In genomic region chr6:124920318-124921085, GRCm38 (mm10) we compare ENCODE assay signal across 8 mouse cellular contexts. TPM values are rescaled to one million over a fixed set of nuclear protein-coding genes. Genes with fewer than 3 reads are reported as not detected.
DNase-seq lines count a peak whose midpoint lies in the region; ATAC-seq lines count a peak whose summit lies in the region.

No protein-coding gene starts in this region.

- H3K27me3 ChIP-seq in heart, embryonic 12.5 days (replicated peaks), result no peaks in the 10 kb centered on the region
- H3K27me3 ChIP-seq in hindbrain, embryonic 10.5 days (ENCODE audit: insufficient read depth, poor library complexity, severe bottlenecking), result no peaks in the 10 kb centered on the region

- H3K79me2 ChIP-seq in macrophage (ENCODE audit: inconsistent target), result peaks cover 16% of the 10 kb centered on the region

- no peak for DNase-seq in heart, adult 9 months (ENCODE audit: low spot score in 2 of 2)
- peak; percentile 37 for DNase-seq in NIH3T3 (ENCODE audit: low read depth)
- DNase-seq in hindbrain, embryonic 10.5 days (ENCODE audit: low spot score), result no peak
- no peak for DNase-seq in frontal cortex, postnatal 10 days (ENCODE audit: low spot score in 2 of 2)
- DNase-seq in adrenal gland, postnatal 10 days, result no peak

- 31% methylated on average over 9 of the region's 9 CpGs for WGBS in heart, embryonic 12.5 days
- WGBS in hindbrain, embryonic 10.5 days, result 24% methylated on average over 9 of the region's 9 CpGs
- 50% methylated on average over 9 of the region's 9 CpGs for WGBS in macrophage (ENCODE audit: missing documents)

- H3K4me2 ChIP-seq in heart, embryonic 12.5 days, result peak overlapping the region; percentile 96

- H3K9me3 ChIP-seq in heart, embryonic 12.5 days (replicated peaks), result no peaks in the 10 kb centered on the region
- H3K9me3 ChIP-seq in hindbrain, embryonic 10.5 days, result no peaks in the 10 kb centered on the region

- peak overlapping the region; percentile 100 for H3K27ac ChIP-seq in heart, embryonic 12.5 days (ENCODE audit: poor library complexity, severe bottlenecking)
- peak overlapping the region; percentile 100 for H3K27ac ChIP-seq in hindbrain, embryonic 10.5 days
- H3K27ac ChIP-seq in macrophage, result peak overlapping the region; percentile 75

- no peaks in the 10 kb centered on the region for H3K36me3 ChIP-seq in heart, embryonic 12.5 days
- H3K36me3 ChIP-seq in hindbrain, embryonic 10.5 days, result peaks cover under 1% of the 10 kb centered on the region; the same call in 1 of the 2 replicates
- H3K36me3 ChIP-seq in macrophage (ENCODE audit: inconsistent target), result peaks cover 2% of the 10 kb centered on the region; the same call in 1 of the 2 replicates

- H3K9ac ChIP-seq in heart, embryonic 12.5 days, result peak overlapping the region; percentile 60; the same call in 1 of the 2 replicates

- peak overlapping the region; percentile 34; the same call in 1 of the 2 replicates for H3K4me3 ChIP-seq in heart, embryonic 12.5 days
- peak overlapping the region; percentile 90 for H3K4me3 ChIP-seq in hindbrain, embryonic 10.5 days
- no peak overlapping the region for H3K4me3 ChIP-seq in macrophage (ENCODE audit: inconsistent target)

- peaks cover 43% of the 10 kb centered on the region for H3K4me1 ChIP-seq in heart, embryonic 12.5 days (replicated peaks)
- peaks cover 69% of the 10 kb centered on the region for H3K4me1 ChIP-seq in hindbrain, embryonic 10.5 days (replicated peaks)

- no peak for ATAC-seq in heart, embryonic 12.5 days (ENCODE audit: insufficient number of reproducible peaks, low FRiP score)
- ATAC-seq in frontal cortex, adult (ENCODE audit: low TSS enrichment), result no peak

RNA-seq across cellular contexts. Expression of gene Ptms, which starts 0.6 kb away (rescaled TPM):
- 233 and 243 TPM in 2 replicates for polyA plus RNA-seq in heart, embryonic 12.5 days (2016; fragmentation: Nextera tagmentation; extraction: Ambion mirVana)
- polyA plus RNA-seq in hindbrain, embryonic 10.5 days (2016; fragmentation: Nextera tagmentation; extraction: Ambion mirVana), result 271 and 416 TPM in 2 replicates
- 100 to 1,000 TPM in 24 of 26 experiments, 10 to 100 TPM in 2; 64.6 to 536 (median 324) TPM for total RNA-seq in macrophage (2018; cell fraction: chromatin; rRNA removed)
- 1,000 to 10,000 TPM; 1,151 to 2,439 (median 1,695) TPM for total RNA-seq in macrophage (2018; cell fraction: cytosol; rRNA removed)
- 1,000 to 10,000 TPM in 7 of 26 experiments, 100 to 1,000 TPM in 19; 360 to 1,431 (median 727) TPM for total RNA-seq in macrophage (2018; cell fraction: nucleus; rRNA removed)
- 540 to 1,227 TPM (median 1,212 TPM) in 3 replicates for polyA plus RNA-seq in macrophage (2018)
- total RNA-seq in adrenal gland, postnatal 10 days (2021), result 100 to 1,000 TPM; 824 to 887 TPM

RNA-seq across cellular contexts. Expression of gene Lag3, which starts 9.0 kb away (rescaled TPM):
- 1.4 and 1.5 TPM in 2 replicates for polyA plus RNA-seq in heart, embryonic 12.5 days (2016; fragmentation: Nextera tagmentation; extraction: Ambion mirVana)
- polyA plus RNA-seq in hindbrain, embryonic 10.5 days (2016; fragmentation: Nextera tagmentation; extraction: Ambion mirVana), result 1.1 and 1.3 TPM in 2 replicates
- 10 to 100 TPM in 4 of 26 experiments, 1 to 10 TPM in 22; 1.3 to 20.8 (median 4.7) TPM for total RNA-seq in macrophage (2018; cell fraction: chromatin; rRNA removed)
- 1 to 10 TPM in 25 of 26 experiments, under 1 TPM in 1; 0.95 to 8.6 (median 2.9) TPM for total RNA-seq in macrophage (2018; cell fraction: cytosol; rRNA removed)
- 10 to 100 TPM in 15 of 26 experiments, 1 to 10 TPM in 11; 2.1 to 34.0 (median 11.5) TPM for total RNA-seq in macrophage (2018; cell fraction: nucleus; rRNA removed)
- polyA plus RNA-seq in macrophage (2018), result 1.5 to 1.8 TPM (median 1.5 TPM) in 3 replicates
- total RNA-seq in adrenal gland, postnatal 10 days (2021), result 1 to 10 TPM; 1.4 to 1.8 TPM

RNA-seq across cellular contexts. Expression of gene Mlf2, which starts 10.7 kb away (rescaled TPM):
- 357 and 358 TPM in 2 replicates for polyA plus RNA-seq in heart, embryonic 12.5 days (2016; fragmentation: Nextera tagmentation; extraction: Ambion mirVana)
- polyA plus RNA-seq in hindbrain, embryonic 10.5 days (2016; fragmentation: Nextera tagmentation; extraction: Ambion mirVana), result 417 and 499 TPM in 2 replicates
- 100 to 1,000 TPM in 3 of 26 experiments, 10 to 100 TPM in 23; 17.4 to 116 (median 64.8) TPM for total RNA-seq in macrophage (2018; cell fraction: chromatin; rRNA removed)
- 100 to 1,000 TPM; 202 to 285 (median 260) TPM for total RNA-seq in macrophage (2018; cell fraction: cytosol; rRNA removed)
- 100 to 1,000 TPM in 15 of 26 experiments, 10 to 100 TPM in 11; 48.2 to 153 (median 112) TPM for total RNA-seq in macrophage (2018; cell fraction: nucleus; rRNA removed)
- 179 to 203 TPM (median 199 TPM) in 3 replicates for polyA plus RNA-seq in macrophage (2018)
- 100 to 1,000 TPM; 271 to 288 TPM for total RNA-seq in adrenal gland, postnatal 10 days (2021)

RNA-seq across cellular contexts. Expression of gene Cd4, which starts 32.5 kb away (rescaled TPM):
- polyA plus RNA-seq in heart, embryonic 12.5 days (2016; fragmentation: Nextera tagmentation; extraction: Ambion mirVana), result not detected in 2 replicates
- polyA plus RNA-seq in hindbrain, embryonic 10.5 days (2016; fragmentation: Nextera tagmentation; extraction: Ambion mirVana), result not detected in 2 replicates
- total RNA-seq in macrophage (2018; cell fraction: chromatin; rRNA removed), result 10 to 100 TPM in 18 of 26 experiments, 1 to 10 TPM in 8; 2.5 to 44.4 (median 21.1) TPM
- total RNA-seq in macrophage (2018; cell fraction: cytosol; rRNA removed), result 100 to 1,000 TPM in 2 of 26 experiments, 10 to 100 TPM in 24; 45.5 to 121 (median 68.1) TPM
- total RNA-seq in macrophage (2018; cell fraction: nucleus; rRNA removed), result 100 to 1,000 TPM in 11 of 26 experiments, 10 to 100 TPM in 15; 14.7 to 155 (median 90.6) TPM
- 49.3 to 211 TPM (median 83.5 TPM) in 3 replicates for polyA plus RNA-seq in macrophage (2018)
- total RNA-seq in adrenal gland, postnatal 10 days (2021), result 1 to 10 TPM; 3.8 to 4.0 TPM

RNA-seq across cellular contexts. Expression of gene Cops7a, which starts 44.8 kb away (rescaled TPM):
- 148 and 149 TPM in 2 replicates for polyA plus RNA-seq in heart, embryonic 12.5 days (2016; fragmentation: Nextera tagmentation; extraction: Ambion mirVana)
- polyA plus RNA-seq in hindbrain, embryonic 10.5 days (2016; fragmentation: Nextera tagmentation; extraction: Ambion mirVana), result 130 and 138 TPM in 2 replicates
- 100 to 1,000 TPM in 1 of 26 experiments, 10 to 100 TPM in 25; 24.7 to 101 (median 50.8) TPM for total RNA-seq in macrophage (2018; cell fraction: chromatin; rRNA removed)
- total RNA-seq in macrophage (2018; cell fraction: cytosol; rRNA removed), result 10 to 100 TPM; 33.2 to 68.8 (median 54.0) TPM
- 100 to 1,000 TPM in 2 of 26 experiments, 10 to 100 TPM in 24; 30.0 to 119 (median 56.0) TPM for total RNA-seq in macrophage (2018; cell fraction: nucleus; rRNA removed)
- 42.8 to 68.7 TPM (median 51.4 TPM) in 3 replicates for polyA plus RNA-seq in macrophage (2018)
- total RNA-seq in adrenal gland, postnatal 10 days (2021), result 100 to 1,000 TPM; 122 to 129 TPM
